Comparison of ENCODE assay signal across 9 mouse cellular contexts in the genomic region with DNA sequence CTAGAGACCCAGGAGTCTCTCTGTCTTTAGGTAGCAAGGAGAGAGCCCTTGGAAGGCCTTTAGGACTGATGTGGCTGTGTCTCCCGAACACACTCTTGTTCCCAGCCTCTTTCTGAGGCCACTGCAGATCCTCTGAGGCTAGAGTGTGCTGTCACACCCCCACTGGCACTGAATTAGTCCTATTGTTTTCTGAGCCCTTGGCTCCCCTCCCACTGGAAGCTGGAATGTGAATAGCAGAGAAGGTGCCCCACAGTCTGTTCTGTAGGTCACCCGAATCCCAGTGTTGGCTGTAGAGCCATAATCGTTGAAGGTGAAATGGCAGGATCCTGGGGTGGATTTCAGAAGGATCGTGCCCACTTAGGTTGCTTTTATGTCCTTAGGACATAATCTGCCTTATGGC. TPM values are rescaled to one million over a fixed set of nuclear protein-coding genes. Genes with fewer than 3 reads are reported as not detected.
DNase-seq lines count a peak whose midpoint lies in the region; ATAC-seq lines count a peak whose summit lies in the region.
"Had no signal": no experiment of that assay in that cellular context is flagged by ENCODE, and none has a peak within 500 bp of the region (broad histone marks: within the 10 kb centered on the region; RNA-seq: fewer than 3 reads in every experiment).

No protein-coding gene starts in this region.

- no peak overlapping the region for H3K4me2 ChIP-seq in limb, embryonic 12.5 days
- H3K4me2 ChIP-seq in lung, embryonic 16.5 days (ENCODE audit: low read depth, low read length): no peak overlapping the region

- ATAC-seq in limb, embryonic 12.5 days (ENCODE audit: insufficient number of reproducible peaks, insufficient read depth, low FRiP score, low TSS enrichment, low read depth): no peak
- no peak for ATAC-seq in lung, embryonic 16.5 days (ENCODE audit: low read depth)

- DNase-seq in limb, embryonic 10.5 days (ENCODE audit: low spot score): no peak
- peak; percentile 56 for DNase-seq in brain, adult 2 months (ENCODE audit: low read depth, low spot score)
- DNase-seq in heart, adult 9 months (ENCODE audit: low spot score in 2 of 2): peak; percentile 56 to 58
- no peak for DNase-seq in cerebellum, adult 11-12 months
- DNase-seq in cerebellum, adult 9-10 months: no peak
- no peak for DNase-seq in thymus, postnatal 25 days
- DNase-seq: gastrocnemius, postnatal 10 days had no signal

- H3K27me3 ChIP-seq in limb, embryonic 12.5 days: no peaks in the 10 kb centered on the region
- no peaks in the 10 kb centered on the region for H3K27me3 ChIP-seq in limb, embryonic 10.5 days (ENCODE audit: low read depth, poor library complexity, severe bottlenecking)
- no peaks in the 10 kb centered on the region for H3K27me3 ChIP-seq in lung, embryonic 16.5 days (ENCODE audit: control insufficient read depth, insufficient read depth, low read depth, low read length)

- H3K27ac ChIP-seq in limb, embryonic 12.5 days: 0 out of 2 replicates have a peak overlapping the region, but pooled peaks have one; percentile 7
- no peak overlapping the region for H3K27ac ChIP-seq in limb, embryonic 10.5 days
- H3K27ac ChIP-seq in lung, embryonic 16.5 days (ENCODE audit: low read length): peak overlapping the region; percentile 19; the same call in 1 of the 2 replicates

- H3K36me3 ChIP-seq in limb, embryonic 12.5 days: peaks cover 20% of the 10 kb centered on the region; the same call in 1 of the 2 replicates
- peaks cover 16% of the 10 kb centered on the region for H3K36me3 ChIP-seq in limb, embryonic 10.5 days
- H3K36me3 ChIP-seq in lung, embryonic 16.5 days (ENCODE audit: control insufficient read depth, insufficient read depth, low read length): no peaks in the 10 kb centered on the region

- WGBS in limb, embryonic 12.5 days: 78% methylated on average over 4 of the region's 4 CpGs
- WGBS in limb, embryonic 10.5 days: 76% methylated on average over 4 of the region's 4 CpGs
- 46% methylated on average over 4 of the region's 4 CpGs for WGBS in lung, embryonic 16.5 days

- no peak overlapping the region for H3K4me3 ChIP-seq in limb, embryonic 12.5 days (replicated peaks)
- no peak overlapping the region for H3K4me3 ChIP-seq in limb, embryonic 10.5 days
- H3K4me3 ChIP-seq in lung, embryonic 16.5 days (ENCODE audit: low read length): no peak overlapping the region

- H3K9me3 ChIP-seq in limb, embryonic 12.5 days: no peaks in the 10 kb centered on the region
- no peaks in the 10 kb centered on the region for H3K9me3 ChIP-seq in limb, embryonic 10.5 days (replicated peaks)
- no peaks in the 10 kb centered on the region for H3K9me3 ChIP-seq in lung, embryonic 16.5 days (ENCODE audit: control insufficient read depth, low read length)

- peak overlapping the region; percentile 34; the same call in 1 of the 2 replicates for H3K9ac ChIP-seq in limb, embryonic 12.5 days (replicated peaks)
- no peak overlapping the region for H3K9ac ChIP-seq in lung, embryonic 16.5 days (ENCODE audit: low read length)

- peaks cover 39% of the 10 kb centered on the region for H3K4me1 ChIP-seq in limb, embryonic 12.5 days (replicated peaks)
- H3K4me1 ChIP-seq in limb, embryonic 10.5 days: peaks cover 56% of the 10 kb centered on the region
- H3K4me1 ChIP-seq in lung, embryonic 16.5 days (replicated peaks; ENCODE audit: control insufficient read depth, insufficient read depth, low read length): peaks cover 43% of the 10 kb centered on the region

RNA-seq across cellular contexts. Expression of a gene that starts 3.4 kb away (rescaled TPM):
- polyA plus RNA-seq in limb, embryonic 12.5 days (2016; fragmentation: Nextera tagmentation; extraction: Ambion mirVana): 51.9 and 54.9 TPM in 2 replicates
- 33.6 and 40.2 TPM in 2 replicates for polyA plus RNA-seq in limb, embryonic 10.5 days (2016; fragmentation: Nextera tagmentation; extraction: Ambion mirVana)
- 34.2 and 34.9 TPM in 2 replicates for polyA plus RNA-seq in lung, embryonic 16.5 days (2015; fragmentation: Nextera tagmentation; extraction: Ambion mirVana)

RNA-seq across cellular contexts. Expression of a gene that starts 27.2 kb away (rescaled TPM):
- polyA plus RNA-seq in limb, embryonic 12.5 days (2016; fragmentation: Nextera tagmentation; extraction: Ambion mirVana): 11.1 and 12.8 TPM in 2 replicates
- 6.8 and 11.1 TPM in 2 replicates for polyA plus RNA-seq in limb, embryonic 10.5 days (2016; fragmentation: Nextera tagmentation; extraction: Ambion mirVana)
- polyA plus RNA-seq in lung, embryonic 16.5 days (2015; fragmentation: Nextera tagmentation; extraction: Ambion mirVana): 5.2 and 8.6 TPM in 2 replicates

RNA-seq across cellular contexts. Expression of a gene that starts 38.4 kb away (rescaled TPM):
- polyA plus RNA-seq in limb, embryonic 12.5 days (2016; fragmentation: Nextera tagmentation; extraction: Ambion mirVana): 8.7 and 12.0 TPM in 2 replicates
- 10.9 and 11.0 TPM in 2 replicates for polyA plus RNA-seq in limb, embryonic 10.5 days (2016; fragmentation: Nextera tagmentation; extraction: Ambion mirVana)
- polyA plus RNA-seq in lung, embryonic 16.5 days (2015; fragmentation: Nextera tagmentation; extraction: Ambion mirVana): 1.3 and 1.4 TPM in 2 replicates

RNA-seq across cellular contexts. Expression of a gene that starts 52.2 kb away (rescaled TPM):
- 3.2 and 3.5 TPM in 2 replicates for polyA plus RNA-seq in limb, embryonic 12.5 days (2016; fragmentation: Nextera tagmentation; extraction: Ambion mirVana)
- polyA plus RNA-seq in limb, embryonic 10.5 days (2016; fragmentation: Nextera tagmentation; extraction: Ambion mirVana): 1.9 and 2.3 TPM in 2 replicates
- polyA plus RNA-seq in lung, embryonic 16.5 days (2015; fragmentation: Nextera tagmentation; extraction: Ambion mirVana): 2.7 TPM in 2 replicates

Comparison
In these comparisons a context has a peak if more than half of its experiments do, and no peak if none do; other contexts are left out.
1. DNase-seq: peak in brain, adult 2 months (single experiment) and heart, adult 9 months (2 of 2); none in limb, embryonic 10.5 days (single experiment), cerebellum, adult 11-12 months (single experiment), cerebellum, adult 9-10 months (single experiment) and thymus, postnatal 25 days (single experiment).